Mouse (Mus musculus): ENCODE data around the gene Slc5a3. TPM values are rescaled to one million over a fixed set of nuclear protein-coding genes. Genes with fewer than 3 reads are reported as not detected.

The Slc5a3 gene
- total and polyA plus RNA-seq, 3 experiments: 2.9 to 6.7 TPM; not detected in 1

DNA sequence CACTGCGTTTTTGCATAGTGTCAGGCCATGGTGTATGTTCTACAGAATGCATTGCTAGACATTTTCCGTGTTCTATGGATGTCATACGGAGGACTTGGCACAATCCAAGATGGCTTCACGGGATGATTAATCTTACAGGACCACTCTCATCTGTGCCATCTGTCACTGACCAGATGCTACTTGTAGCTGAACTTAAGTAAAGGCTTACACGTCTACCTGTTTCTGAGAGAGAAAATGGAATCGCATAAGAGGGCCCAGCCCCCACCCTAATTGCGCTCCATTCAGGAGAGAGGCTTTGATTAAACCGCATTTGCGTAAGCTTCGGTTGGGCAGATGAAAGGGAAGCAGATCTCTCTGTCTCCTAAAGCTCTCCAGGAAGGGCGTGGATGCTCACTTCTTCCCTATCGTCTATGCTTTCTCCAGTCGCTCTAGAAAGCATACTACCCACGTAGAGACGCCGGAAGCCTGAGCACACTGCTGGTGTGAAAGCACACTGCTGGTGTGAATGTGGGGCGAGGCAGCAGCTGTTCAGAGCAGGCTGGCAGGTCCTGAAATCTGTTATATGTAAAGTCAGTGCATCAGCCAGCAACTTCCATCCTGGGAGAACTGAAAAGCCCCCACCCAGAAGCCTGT lies 62.9 kb downstream of the Slc5a3 start:
- H3K27ac ChIP-seq (ENCODE audit: control insufficient read depth, low read depth, low read length): no peak overlapping the region
- H3K9me3 ChIP-seq (replicated peaks; ENCODE audit: insufficient read depth, low read length): no peaks in the 10 kb centered on the region
- DNase-seq (ENCODE audit: low read depth, low spot score): no peak
- TF ChIP-seq E2F4 (IDR thresholded peaks at IDR 0.05; ENCODE audit: borderline replicate concordance, low read depth, low read length) (no peak), KAT2A (conservative IDR thresholded peaks at IDR 0.05; ENCODE audit: low read depth, low read length) (no peak), CHD2 (IDR thresholded peaks at IDR 0.05; ENCODE audit: low read length) (no peak), MEF2A (IDR thresholded peaks at IDR 0.05; ENCODE audit: extremely low read depth, insufficient replicate concordance, low read depth, low read length, poor library complexity, severe bottlenecking) (no peak)
- no peaks in the 10 kb centered on the region for H3K79me2 ChIP-seq (ENCODE audit: control insufficient read depth, insufficient read depth, low read length, poor library complexity)
- H3K27me3 ChIP-seq (ENCODE audit: control insufficient read depth in 1 of 2, insufficient read depth in 2 of 2, low read length in 2 of 2): no peaks in the 10 kb centered on the region
- H3K36me3 ChIP-seq (ENCODE audit: control insufficient read depth in 1 of 2, insufficient read depth in 2 of 2, low read length in 2 of 2): peaks cover 0 to 3% of the 10 kb centered on the region in 2 experiments; a peak in 1 of 4 replicates
- H3K9ac ChIP-seq (ENCODE audit: control insufficient read depth, low read depth, low read length, poor library complexity, severe bottlenecking): no peak overlapping the region
- peaks cover 0 to 6% of the 10 kb centered on the region in 2 experiments; a peak in 2 of 4 replicates for H3K4me1 ChIP-seq (ENCODE audit: control insufficient read depth in 1 of 2, insufficient read depth in 2 of 2, low read length in 2 of 2)
- H3K4me3 ChIP-seq (ENCODE audit: control insufficient read depth in 1 of 2, insufficient read depth in 1 of 2, low read depth in 2 of 2, low read length in 2 of 2): no peak overlapping the region

DNA sequence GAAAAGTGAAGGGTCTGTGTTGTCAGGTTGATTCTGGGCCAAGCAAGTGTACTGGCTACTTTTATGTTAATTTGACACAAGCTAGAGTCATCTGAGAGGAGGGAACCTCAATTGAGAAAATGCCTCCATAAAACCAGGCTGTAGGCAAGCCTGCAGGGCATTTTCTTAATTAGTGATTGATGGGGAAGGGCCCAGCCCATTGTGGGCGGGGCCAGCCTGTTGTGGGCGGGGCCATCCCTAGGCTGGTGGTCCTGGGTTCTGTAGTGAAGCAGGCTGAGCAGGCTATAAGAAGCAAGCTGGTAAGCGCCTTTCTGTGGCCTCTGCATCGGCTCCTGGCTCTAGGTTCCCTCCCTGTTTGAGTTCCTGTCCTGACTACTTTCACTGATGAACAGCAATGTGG lies 69.1 kb downstream of the Slc5a3 start:
- Histone ChIP-seq H3K79me2 (ENCODE audit: control insufficient read depth, insufficient read depth, low read length, poor library complexity) (no peaks in the 10 kb centered on the region), H3K36me3 (ENCODE audit: control insufficient read depth in 1 of 2, insufficient read depth in 2 of 2, low read length in 2 of 2) (no peaks in the 10 kb centered on the region), H3K27ac (ENCODE audit: control insufficient read depth, low read depth, low read length) (no peak overlapping the region), H3K9ac (ENCODE audit: control insufficient read depth, low read depth, low read length, poor library complexity, severe bottlenecking) (no peak overlapping the region), H3K27me3 (ENCODE audit: control insufficient read depth in 1 of 2, insufficient read depth in 2 of 2, low read length in 2 of 2) (0 out of 4 replicates have a peak, but pooled peaks cover 0 to 2% of the 10 kb centered on the region in 2 experiments), H3K4me3 (ENCODE audit: control insufficient read depth in 1 of 2, insufficient read depth in 1 of 2, low read depth in 2 of 2, low read length in 2 of 2) (no peak overlapping the region), H3K9me3 (replicated peaks; ENCODE audit: insufficient read depth, low read length) (no peaks in the 10 kb centered on the region), H3K4me1 (ENCODE audit: control insufficient read depth in 1 of 2, insufficient read depth in 2 of 2, low read length in 2 of 2) (no peaks in the 10 kb centered on the region)
- no peak for DNase-seq (ENCODE audit: low read depth, low spot score)
- no peak for TF ChIP-seq TBP (IDR thresholded peaks at IDR 0.05; ENCODE audit: low read depth, low read length)
- TF ChIP-seq JUND (IDR thresholded peaks at IDR 0.05; ENCODE audit: low read depth, low read length): no peak
- TF ChIP-seq HCFC1 (IDR thresholded peaks at IDR 0.05; ENCODE audit: low read depth, low read length): no peak
- no peak for TF ChIP-seq MYB (IDR thresholded peaks at IDR 0.05; ENCODE audit: low read depth, low read length)
- TF ChIP-seq KAT2A (conservative IDR thresholded peaks at IDR 0.05; ENCODE audit: low read depth, low read length): no peak
- no peak for TF ChIP-seq RAD21 (IDR thresholded peaks at IDR 0.05; ENCODE audit: low read depth, low read length)
- TF ChIP-seq NRF1 (IDR thresholded peaks at IDR 0.05; ENCODE audit: insufficient read depth, low read depth, low read length, poor library complexity, severe bottlenecking): no peak
- TF ChIP-seq MAZ (IDR thresholded peaks at IDR 0.05; ENCODE audit: low read depth, low read length): no peak
- TF ChIP-seq TAL1 (IDR thresholded peaks at IDR 0.05; ENCODE audit: low read length): no peak
- TF ChIP-seq RCOR1 (IDR thresholded peaks at IDR 0.05; ENCODE audit: low read depth, low read length): no peak
- TF ChIP-seq POLR2A (IDR thresholded peaks at IDR 0.05; ENCODE audit: control insufficient read depth in 1 of 2, insufficient read depth in 1 of 2, low read depth in 1 of 2, low read length in 2 of 2, poor library complexity in 1 of 2): no peak
- no peak for TF ChIP-seq ELF1 (IDR thresholded peaks at IDR 0.05; ENCODE audit: low read depth, low read length)
- no peak for TF ChIP-seq MXI1 (IDR thresholded peaks at IDR 0.05; ENCODE audit: low read depth, low read length)
- TF ChIP-seq CHD2 (IDR thresholded peaks at IDR 0.05; ENCODE audit: low read length): no peak
- TF ChIP-seq ZMIZ1 (IDR thresholded peaks at IDR 0.05; ENCODE audit: low read depth, low read length): no peak

Data from MEL (cell line).